Mouse (Mus musculus): ENCODE measurements around the gene Gm20604.

Gene Gm20604

GRCm38 (mm10) chr12:102705216-102705871, 53.1 kb downstream of the Gm20604 start:
- DNase-seq: peak; percentile 75 to 77

GRCm38 (mm10) chr12:102704457-102705198, 53.8 kb downstream of the Gm20604 start, which contains the start of gene Itpk1:
Gene Itpk1, minus strand, starts transcription at chr12:102704930.
- DNase-seq: peak in 1 of 2 experiments; percentile 40

GRCm38 (mm10) chr12:102703921-102704408, 54.5 kb downstream of the Gm20604 start:
- DNase-seq: no peak

GRCm38 (mm10) chr12:102703441-102703840, 55.0 kb downstream of the Gm20604 start:
- no peak for DNase-seq

- no peak for DNase-seq
These were observed 55.4 kb downstream of the Gm20604 start for GRCm38 (mm10) chr12:102703111-102703412.

GRCm38 (mm10) chr12:102702356-102703110, 55.9 kb downstream of the Gm20604 start:
- peak; percentile 60 to 81 for DNase-seq

- DNase-seq: no peak
These were observed 56.7 kb downstream of the Gm20604 start for GRCm38 (mm10) chr12:102701691-102702207.

- no peak for DNase-seq
These were observed 58.0 kb downstream of the Gm20604 start for GRCm38 (mm10) chr12:102700453-102700852.

- no peak for DNase-seq
These were observed 59.3 kb downstream of the Gm20604 start for GRCm38 (mm10) chr12:102699156-102699555.

- DNase-seq: no peak
These were observed 60.3 kb downstream of the Gm20604 start for GRCm38 (mm10) chr12:102698089-102698684.

- no peak for DNase-seq
These were observed 61.1 kb downstream of the Gm20604 start for GRCm38 (mm10) chr12:102697381-102697780.

GRCm38 (mm10) chr12:102696635-102697354, 61.7 kb downstream of the Gm20604 start:
- no peak for DNase-seq

GRCm38 (mm10) chr12:102695369-102696239, 62.9 kb downstream of the Gm20604 start:
- no peak for DNase-seq

GRCm38 (mm10) chr12:102691761-102692160, 66.7 kb downstream of the Gm20604 start:
- DNase-seq: no peak
